Mouse (Mus musculus): ENCODE data around the gene Tax1bp3. TPM values are rescaled to one million over a fixed set of nuclear protein-coding genes. Genes with fewer than 3 reads are reported as not detected.

The Tax1bp3 gene
- polyA plus RNA-seq, 1 experiment, result 123 TPM

DNA sequence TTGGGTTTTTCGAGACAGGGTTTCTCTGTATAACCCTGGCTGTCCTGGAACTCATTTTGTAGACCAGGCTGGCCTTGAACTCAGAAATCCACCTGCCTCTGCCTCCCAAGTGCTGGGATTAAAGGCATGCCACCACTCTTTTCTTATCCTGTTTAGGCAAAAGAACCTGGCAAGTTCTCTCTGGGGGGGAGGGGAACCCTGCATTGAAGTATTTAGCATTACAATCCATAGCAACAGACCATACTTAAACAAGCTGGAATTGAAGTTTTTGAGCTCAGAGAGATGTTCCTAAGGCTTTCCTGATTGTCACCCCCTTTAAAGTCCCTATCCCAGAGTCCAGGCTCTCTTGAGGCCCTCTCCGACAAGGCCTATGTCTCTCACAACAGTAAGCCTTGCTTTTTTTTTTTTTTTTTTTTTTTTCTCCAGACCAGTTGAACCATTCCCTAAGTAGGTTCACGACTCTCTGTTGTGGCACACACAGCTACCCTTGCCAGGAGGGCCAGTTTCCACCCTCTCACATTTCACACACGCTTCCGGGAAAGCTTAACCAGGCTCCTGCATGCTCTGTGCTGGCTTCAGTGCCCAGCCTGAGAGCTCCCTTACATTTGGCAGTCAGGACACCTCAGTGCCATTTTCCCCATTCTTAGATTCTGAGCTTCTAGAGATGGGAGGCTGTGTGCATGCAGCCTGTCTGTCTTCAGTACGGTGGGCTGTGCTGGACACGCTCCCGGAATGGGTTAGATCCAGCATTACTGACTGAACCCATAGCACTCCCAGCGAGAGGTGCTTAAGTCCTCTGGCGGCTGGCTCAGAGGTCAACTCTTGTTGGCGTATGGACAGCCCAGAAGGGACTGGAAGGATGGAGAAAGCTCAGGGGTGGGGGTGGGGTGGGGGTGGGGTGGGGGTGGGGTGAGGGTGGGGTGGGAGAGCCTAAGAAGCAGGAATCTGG is 30.6 kb upstream of the Tax1bp3 start:
- H3K4me3 ChIP-seq (replicated peaks; ENCODE audit: extremely low read depth, low read depth, low read length), result no peak overlapping the region
- 0 out of 2 replicates have a peak, but pooled peaks cover 2% of the 10 kb centered on the region for H3K4me1 ChIP-seq (ENCODE audit: control insufficient read depth, insufficient read depth, low read length)
- DNase-seq, result no peak
- WGBS, result 61% methylated on average over 10 of the region's 11 CpGs
- TF ChIP-seq CTCF (IDR thresholded peaks at IDR 0.05; ENCODE audit: insufficient read depth, low read length) (no peak), POLR2A (IDR thresholded peaks at IDR 0.05; ENCODE audit: borderline replicate concordance, extremely low read depth, low read depth, low read length) (no peak)

- 54% methylated on average over 7 of the region's 7 CpGs for WGBS
- DNase-seq, result no peak
- Histone ChIP-seq H3K4me1 (ENCODE audit: control insufficient read depth, insufficient read depth, low read length) (0 out of 2 replicates have a peak, but pooled peaks cover 2% of the 10 kb centered on the region), H3K4me3 (replicated peaks; ENCODE audit: extremely low read depth, low read depth, low read length) (no peak overlapping the region)
- TF ChIP-seq POLR2A (IDR thresholded peaks at IDR 0.05; ENCODE audit: borderline replicate concordance, extremely low read depth, low read depth, low read length) (no peak), CTCF (IDR thresholded peaks at IDR 0.05; ENCODE audit: insufficient read depth, low read length) (no peak)
Measured at GRCm38 (mm10) chr11:73146975-73147365, 29.9 kb upstream of the Tax1bp3 start.

- Histone ChIP-seq H3K4me3 (replicated peaks; ENCODE audit: extremely low read depth, low read depth, low read length) (no peak overlapping the region), H3K4me1 (ENCODE audit: control insufficient read depth, insufficient read depth, low read length) (0 out of 2 replicates have a peak, but pooled peaks cover 2% of the 10 kb centered on the region)
- no peak for DNase-seq
- 69% methylated on average over 9 of the region's 9 CpGs for WGBS
- TF ChIP-seq POLR2A (IDR thresholded peaks at IDR 0.05; ENCODE audit: borderline replicate concordance, extremely low read depth, low read depth, low read length), result no peak
- no peak for TF ChIP-seq CTCF (IDR thresholded peaks at IDR 0.05; ENCODE audit: insufficient read depth, low read length)
Measured at GRCm38 (mm10) chr11:73148209-73148608, 28.7 kb upstream of the Tax1bp3 start.

DNA sequence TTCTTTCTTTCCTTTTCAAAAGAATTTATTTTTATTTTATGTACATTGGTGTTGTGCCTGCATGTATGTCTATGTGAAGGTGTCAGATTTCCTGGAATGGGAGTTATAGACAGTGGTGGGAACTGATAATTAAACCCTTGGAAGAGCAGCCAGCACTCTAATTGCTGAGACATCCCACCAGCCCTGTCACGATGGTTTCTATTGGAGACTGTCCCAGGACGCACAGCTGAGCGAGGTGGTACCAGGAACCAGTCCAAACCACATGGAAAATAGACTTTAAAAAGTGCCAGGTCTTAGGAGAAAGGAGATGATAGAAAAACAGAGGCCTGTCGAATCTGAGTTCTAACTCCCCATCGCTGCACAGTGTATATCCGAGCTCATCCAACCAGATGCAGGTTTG is 21.8 kb upstream of the Tax1bp3 start:
- 66% methylated on average over 6 of the region's 6 CpGs for WGBS
- H3K4me1 ChIP-seq (ENCODE audit: control insufficient read depth, insufficient read depth, low read length), result no peaks in the 10 kb centered on the region
- no peak for TF ChIP-seq CTCF (IDR thresholded peaks at IDR 0.05; ENCODE audit: insufficient read depth, low read length)
- TF ChIP-seq POLR2A (IDR thresholded peaks at IDR 0.05; ENCODE audit: borderline replicate concordance, extremely low read depth, low read depth, low read length), result no peak
- no peak overlapping the region for H3K4me3 ChIP-seq (replicated peaks; ENCODE audit: extremely low read depth, low read depth, low read length)
- DNase-seq, result no peak

- TF ChIP-seq CTCF (IDR thresholded peaks at IDR 0.05; ENCODE audit: insufficient read depth, low read length) (no peak), POLR2A (IDR thresholded peaks at IDR 0.05; ENCODE audit: borderline replicate concordance, extremely low read depth, low read depth, low read length) (no peak)
- H3K4me1 ChIP-seq (ENCODE audit: control insufficient read depth, insufficient read depth, low read length), result no peaks in the 10 kb centered on the region; the same call in 1 of the 2 replicates
- H3K4me3 ChIP-seq (replicated peaks; ENCODE audit: extremely low read depth, low read depth, low read length), result peak within 1 kb of the TSS; percentile 59
- WGBS, result 4% methylated on average over 49 of the region's 49 CpGs
- DNase-seq, result peak; percentile 54
Measured at GRCm38 (mm10) chr11:73159957-73160810, 16.7 kb upstream of the Tax1bp3 start, which contains the start of gene P2rx5. Gene P2rx5, plus strand, starts transcription at chr11:73160421.

- WGBS, result 21% methylated on average over 6 of the region's 6 CpGs
- Histone ChIP-seq H3K4me1 (ENCODE audit: control insufficient read depth, insufficient read depth, low read length) (no peaks in the 10 kb centered on the region; the same call in 1 of the 2 replicates), H3K4me3 (replicated peaks; ENCODE audit: extremely low read depth, low read depth, low read length) (peak overlapping the region; percentile 59)
- peak; percentile 47 for DNase-seq
- no peak for TF ChIP-seq CTCF (IDR thresholded peaks at IDR 0.05; ENCODE audit: insufficient read depth, low read length)
- TF ChIP-seq POLR2A (IDR thresholded peaks at IDR 0.05; ENCODE audit: borderline replicate concordance, extremely low read depth, low read depth, low read length), result no peak
Measured at GRCm38 (mm10) chr11:73160811-73161200, 16.1 kb upstream of the Tax1bp3 start.

DNA sequence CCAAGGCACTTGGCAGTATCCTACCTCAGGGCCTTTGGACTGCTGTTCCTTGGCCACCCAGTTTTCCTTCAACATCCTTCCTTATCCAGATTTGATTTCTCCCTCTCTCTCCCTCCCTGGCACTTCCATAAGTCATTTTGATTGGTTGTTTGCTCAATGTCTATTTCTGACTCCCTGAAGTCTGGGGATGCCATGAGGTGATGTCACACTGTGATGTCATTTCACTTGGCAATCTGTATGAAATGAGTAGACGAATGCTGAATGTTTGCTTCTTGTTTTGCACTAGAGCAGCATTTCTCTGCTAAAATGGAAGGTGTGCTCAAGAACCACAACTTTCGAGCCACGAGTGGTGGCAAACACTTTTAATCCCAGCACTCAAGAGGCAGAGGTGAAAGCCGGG is 15.3 kb upstream of the Tax1bp3 start:
- no peak for DNase-seq
- whole genome bisulfite sequencing, result 67% methylated on average over 4 of the region's 4 CpGs
- H3K4me3 ChIP-seq (replicated peaks; ENCODE audit: extremely low read depth, low read depth, low read length), result no peak overlapping the region
- TF ChIP-seq POLR2A (IDR thresholded peaks at IDR 0.05; ENCODE audit: borderline replicate concordance, extremely low read depth, low read depth, low read length) (no peak), CTCF (IDR thresholded peaks at IDR 0.05; ENCODE audit: insufficient read depth, low read length) (no peak)
- no peaks in the 10 kb centered on the region; the same call in 1 of the 2 replicates for H3K4me1 ChIP-seq (ENCODE audit: control insufficient read depth, insufficient read depth, low read length)

DNA sequence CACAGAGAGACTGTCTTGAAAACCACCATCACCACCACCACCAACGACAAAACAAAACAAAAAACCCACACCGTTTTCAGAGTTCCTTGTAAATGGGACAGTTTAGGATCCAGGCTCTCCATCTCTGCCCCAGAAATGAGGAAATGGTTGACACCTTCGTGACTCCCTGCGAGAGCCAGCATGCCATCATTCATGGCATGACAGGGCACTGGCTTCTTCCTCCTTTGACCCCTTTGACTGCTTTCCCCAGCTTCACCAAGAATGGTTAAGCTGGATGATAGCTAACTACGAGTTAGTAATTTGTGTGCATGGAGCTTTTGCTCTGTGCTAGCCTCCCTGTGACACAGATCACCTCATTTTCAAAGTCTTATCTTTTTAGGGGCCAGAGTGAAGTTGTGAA is 14.6 kb upstream of the Tax1bp3 start:
- Histone ChIP-seq H3K4me1 (ENCODE audit: control insufficient read depth, insufficient read depth, low read length) (no peaks in the 10 kb centered on the region; the same call in 1 of the 2 replicates), H3K4me3 (replicated peaks; ENCODE audit: extremely low read depth, low read depth, low read length) (no peak overlapping the region)
- WGBS, result 44% methylated on average over 5 of the region's 5 CpGs
- DNase-seq, result no peak
- TF ChIP-seq POLR2A (IDR thresholded peaks at IDR 0.05; ENCODE audit: borderline replicate concordance, extremely low read depth, low read depth, low read length) (no peak), CTCF (IDR thresholded peaks at IDR 0.05; ENCODE audit: insufficient read depth, low read length) (no peak)

- WGBS, result 82% methylated on average over 8 of the region's 8 CpGs
- H3K4me3 ChIP-seq (replicated peaks; ENCODE audit: extremely low read depth, low read depth, low read length), result no peak overlapping the region
- DNase-seq, result no peak
- TF ChIP-seq CTCF (IDR thresholded peaks at IDR 0.05; ENCODE audit: insufficient read depth, low read length) (no peak), POLR2A (IDR thresholded peaks at IDR 0.05; ENCODE audit: borderline replicate concordance, extremely low read depth, low read depth, low read length) (no peak)
- peaks cover 11% of the 10 kb centered on the region; the same call in 1 of the 2 replicates for H3K4me1 ChIP-seq (ENCODE audit: control insufficient read depth, insufficient read depth, low read length)
Measured at GRCm38 (mm10) chr11:73168071-73168470, 8.8 kb upstream of the Tax1bp3 start.
